Mouse (Mus musculus) urinary bladder, adult 18-20 months (tissue): ENCODE data around the gene Chd3.

Experiments
- DNase-seq, 2 experiments: peaks; one replicate each; pipeline ENCODE4 v3.0.0; 2022; ENCODE audit warnings: low spot score in 2 of 2, mixed read lengths in 2 of 2

Chd3 gene

DNA sequence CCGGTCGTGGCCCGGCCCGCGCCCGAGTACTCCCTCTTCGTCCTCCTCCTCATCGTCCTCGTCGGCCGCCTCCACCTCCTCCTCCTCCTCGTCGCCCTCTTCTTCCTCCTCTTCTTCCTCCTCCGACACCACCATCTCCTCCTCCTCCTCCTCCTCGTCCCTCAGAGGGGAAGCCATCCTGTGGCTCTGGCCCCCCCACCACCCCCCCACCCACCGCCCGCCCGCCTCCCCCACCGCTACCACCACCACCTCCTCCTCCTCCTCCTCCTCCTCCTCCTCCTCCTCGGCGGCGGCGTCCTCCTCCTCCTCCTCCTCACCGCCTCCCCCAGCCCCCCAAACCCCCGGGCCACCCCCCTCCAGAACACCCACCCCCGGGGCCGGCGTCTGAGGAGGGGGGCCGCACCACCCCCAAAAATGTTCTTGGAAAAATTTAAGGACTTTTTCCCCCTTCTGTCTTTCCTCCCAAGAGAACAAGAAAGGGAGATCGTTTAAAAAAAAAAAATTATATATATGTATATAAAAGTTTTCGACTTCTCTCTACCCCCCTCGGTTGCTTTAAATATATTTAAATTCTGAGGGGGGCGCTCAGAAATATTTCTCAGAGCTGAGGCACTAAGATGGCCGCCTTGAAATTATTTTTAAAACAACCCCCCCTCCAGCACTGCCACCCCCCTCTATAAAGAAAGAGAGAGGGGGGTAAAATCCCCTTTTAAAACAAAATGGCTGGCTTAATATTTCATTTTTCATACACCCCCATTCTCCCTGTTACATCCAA lies at the start of gene Chd3:
Gene Chd3 (minus strand): TSS at position 192 of the 775 bp plus-strand sequence.
- no peak for DNase-seq

DNA sequence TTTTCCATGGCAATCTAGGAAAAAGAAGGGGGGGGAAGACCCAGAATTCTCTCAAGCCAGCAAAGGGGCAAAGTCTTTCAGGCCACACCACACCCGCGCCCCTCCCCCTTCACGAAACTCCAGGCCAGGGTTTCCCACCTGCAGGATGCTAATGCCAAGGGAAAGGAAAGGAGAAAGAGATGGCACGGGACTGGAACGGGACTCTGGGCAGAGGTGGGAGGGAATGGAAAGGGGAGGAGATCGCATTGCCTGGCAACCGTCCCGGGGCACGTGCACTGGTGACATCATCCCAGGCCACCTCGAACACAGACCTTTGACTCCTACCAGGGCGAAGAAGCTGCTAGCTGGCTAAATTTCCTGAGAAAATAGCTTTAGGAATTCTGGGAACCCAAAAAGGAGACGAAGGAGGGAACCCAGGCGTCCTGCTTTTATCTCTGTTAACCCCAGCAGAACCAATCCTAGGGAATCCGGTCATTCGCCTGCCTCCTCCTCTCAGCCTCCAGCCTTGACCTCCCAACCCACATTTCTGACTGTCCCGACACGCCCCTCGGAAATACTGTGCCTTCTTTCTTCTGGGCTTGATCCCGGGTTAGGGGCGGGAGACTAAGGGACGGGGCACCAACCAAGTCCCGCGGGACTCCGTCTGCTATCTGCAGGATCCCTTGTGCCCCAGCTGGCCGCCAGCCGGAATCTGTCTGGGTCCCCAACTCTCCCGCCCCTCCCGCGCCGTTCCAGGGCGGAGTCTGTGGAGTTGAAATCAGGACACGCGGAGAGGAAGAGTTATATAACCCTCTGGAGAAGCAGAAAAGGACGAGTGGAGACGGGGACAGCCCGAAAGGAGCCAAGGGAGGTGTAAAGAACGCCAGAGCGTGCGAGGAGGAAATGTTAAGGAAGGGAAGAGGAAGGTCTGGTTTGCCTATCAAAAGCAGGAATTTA lies 48.5 kb upstream of the Chd3 start:
- peak; percentile 90 for DNase-seq

DNA sequence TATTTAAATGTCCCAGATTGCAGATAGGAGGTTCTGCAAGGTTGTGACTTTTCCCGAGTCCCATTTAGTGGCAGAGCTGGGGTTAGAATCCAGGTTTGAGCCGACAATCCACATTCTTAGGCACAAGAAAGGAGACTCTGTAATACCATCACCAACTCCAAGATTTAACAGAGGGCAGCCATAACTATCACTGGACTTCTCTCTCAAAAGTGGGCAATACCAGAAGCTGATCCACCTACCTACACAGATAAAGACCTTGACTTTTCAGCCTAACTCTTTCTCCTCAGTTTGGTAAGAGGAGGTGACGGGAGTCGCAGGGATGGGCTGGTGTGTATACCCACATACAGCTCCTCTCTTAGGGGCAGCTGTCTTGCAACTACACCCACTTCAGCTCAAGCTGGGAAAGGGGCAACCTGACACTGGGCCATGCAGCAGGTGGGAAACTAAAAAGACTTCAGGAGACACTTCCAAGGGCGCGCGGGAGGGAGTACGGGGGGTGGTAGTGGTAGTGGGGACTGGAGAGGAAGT lies 47.8 kb upstream of the Chd3 start:
- DNase-seq: no peak

DNA sequence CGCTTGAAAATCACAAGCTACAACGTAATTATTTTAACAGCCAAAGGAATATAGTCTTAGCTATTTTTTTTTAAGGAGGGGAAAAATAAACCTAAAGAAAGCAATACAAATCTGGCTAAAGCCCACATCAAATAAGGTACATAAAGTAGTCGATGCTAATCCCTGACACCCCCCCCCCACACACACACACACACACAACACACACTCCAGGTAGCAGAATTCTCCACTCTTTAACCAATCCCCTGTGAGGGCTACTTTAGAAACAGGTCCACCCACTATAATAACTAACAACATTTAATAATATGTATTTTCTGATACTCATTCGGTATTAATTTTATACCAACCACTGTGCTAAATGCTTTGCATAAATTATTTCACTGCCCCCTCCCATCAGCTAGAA lies 47.3 kb upstream of the Chd3 start:
- DNase-seq: no peak

DNA sequence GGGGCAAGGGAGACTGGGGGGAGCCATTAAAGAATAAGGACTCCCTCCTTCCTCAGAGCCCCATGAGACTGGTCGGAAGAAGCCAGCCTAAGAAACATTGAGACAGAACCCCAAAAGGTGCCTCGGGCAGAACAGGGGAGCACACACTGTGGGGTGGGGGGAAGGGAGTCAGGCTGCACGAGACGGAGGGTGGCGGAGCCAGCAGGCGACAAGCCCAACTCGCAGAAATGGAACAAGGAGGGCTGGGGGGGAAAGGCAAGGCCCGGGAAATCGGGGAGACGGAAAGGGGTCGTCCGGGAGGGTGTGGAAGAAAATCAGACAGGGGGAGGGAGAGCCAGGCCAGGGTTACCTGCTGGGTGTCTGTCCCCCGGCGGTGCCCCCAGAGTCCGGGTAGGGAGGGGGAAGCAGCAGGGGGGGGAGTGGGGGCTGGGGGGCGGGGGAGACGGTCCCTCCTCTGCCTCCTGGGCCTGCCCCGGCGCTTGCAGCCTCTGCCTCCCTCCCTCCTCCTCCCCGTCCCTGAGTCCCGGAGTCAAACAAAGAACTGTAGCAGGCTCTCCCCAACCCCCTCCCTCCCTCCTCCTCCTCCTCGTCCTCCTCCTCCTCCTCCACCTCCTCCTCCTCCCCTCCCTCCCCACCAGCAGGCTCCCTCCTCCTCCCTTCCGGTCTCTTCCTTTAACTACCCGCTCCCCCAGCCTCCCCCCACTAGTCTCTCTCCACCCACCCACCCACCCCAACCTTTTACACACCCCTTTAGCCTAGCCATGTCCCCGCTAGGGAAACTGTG lies 46.7 kb upstream of the Chd3 start:
- DNase-seq: no peak

DNA sequence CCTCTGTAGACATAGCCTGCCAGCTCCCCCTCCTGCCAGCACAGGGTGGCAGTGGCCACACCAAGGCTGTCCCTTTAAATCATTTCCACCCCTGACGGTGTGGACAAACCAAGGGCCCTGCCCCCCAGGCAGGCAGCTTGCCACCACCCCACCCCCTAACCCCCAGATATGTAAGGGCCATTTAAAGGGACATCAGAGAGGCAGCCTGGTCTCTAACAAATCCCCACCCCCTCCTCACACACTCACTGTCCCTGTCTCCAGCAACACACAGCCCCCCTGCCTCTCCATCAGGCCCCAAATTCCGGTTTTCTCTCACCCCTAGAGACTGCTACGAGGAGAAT lies 46.1 kb upstream of the Chd3 start:
- DNase-seq: no peak

DNA sequence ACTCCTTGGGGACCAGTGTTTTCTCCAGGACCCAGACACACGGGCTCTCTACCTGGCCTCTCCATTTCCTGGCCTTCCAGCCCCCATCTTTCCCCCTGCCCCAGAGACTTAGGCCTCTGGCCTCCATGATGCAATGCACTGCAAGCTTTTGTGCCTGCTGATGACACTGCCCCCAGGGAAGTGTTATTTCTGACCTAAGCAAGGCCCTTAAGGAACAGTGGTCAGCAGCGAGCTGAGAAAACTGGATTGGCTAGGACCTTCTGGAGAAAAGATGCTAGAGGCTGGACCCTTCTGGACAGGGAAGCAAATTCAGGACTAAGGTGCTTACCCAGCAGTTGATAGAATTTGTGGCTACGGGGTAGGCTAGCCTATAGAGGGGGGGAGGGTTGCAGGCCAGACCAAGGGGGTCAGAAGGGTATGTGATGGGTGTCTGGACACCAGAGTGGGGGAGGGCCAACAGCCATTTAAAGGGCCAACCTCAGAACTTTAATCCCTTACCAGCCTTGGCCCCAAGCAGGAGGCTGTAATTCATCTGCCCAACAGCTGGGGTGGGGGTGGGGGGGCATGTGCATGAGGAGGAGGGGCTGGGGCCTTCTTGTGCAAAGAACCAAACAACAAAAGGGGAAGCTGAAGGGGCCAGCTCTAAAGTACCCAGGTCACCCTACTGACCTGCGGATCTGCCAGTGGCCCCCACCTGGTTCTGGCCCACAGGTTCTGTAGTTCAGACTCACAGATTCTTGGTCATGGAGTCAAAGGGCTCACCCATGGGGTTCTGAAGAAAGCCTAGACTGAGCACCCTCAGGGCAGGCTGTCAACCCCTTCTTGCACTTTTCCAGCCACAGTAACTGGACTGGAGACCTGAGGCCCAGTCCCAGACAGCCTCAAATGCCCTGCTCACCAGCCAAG lies 45.5 kb upstream of the Chd3 start:
- DNase-seq: no peak

DNA sequence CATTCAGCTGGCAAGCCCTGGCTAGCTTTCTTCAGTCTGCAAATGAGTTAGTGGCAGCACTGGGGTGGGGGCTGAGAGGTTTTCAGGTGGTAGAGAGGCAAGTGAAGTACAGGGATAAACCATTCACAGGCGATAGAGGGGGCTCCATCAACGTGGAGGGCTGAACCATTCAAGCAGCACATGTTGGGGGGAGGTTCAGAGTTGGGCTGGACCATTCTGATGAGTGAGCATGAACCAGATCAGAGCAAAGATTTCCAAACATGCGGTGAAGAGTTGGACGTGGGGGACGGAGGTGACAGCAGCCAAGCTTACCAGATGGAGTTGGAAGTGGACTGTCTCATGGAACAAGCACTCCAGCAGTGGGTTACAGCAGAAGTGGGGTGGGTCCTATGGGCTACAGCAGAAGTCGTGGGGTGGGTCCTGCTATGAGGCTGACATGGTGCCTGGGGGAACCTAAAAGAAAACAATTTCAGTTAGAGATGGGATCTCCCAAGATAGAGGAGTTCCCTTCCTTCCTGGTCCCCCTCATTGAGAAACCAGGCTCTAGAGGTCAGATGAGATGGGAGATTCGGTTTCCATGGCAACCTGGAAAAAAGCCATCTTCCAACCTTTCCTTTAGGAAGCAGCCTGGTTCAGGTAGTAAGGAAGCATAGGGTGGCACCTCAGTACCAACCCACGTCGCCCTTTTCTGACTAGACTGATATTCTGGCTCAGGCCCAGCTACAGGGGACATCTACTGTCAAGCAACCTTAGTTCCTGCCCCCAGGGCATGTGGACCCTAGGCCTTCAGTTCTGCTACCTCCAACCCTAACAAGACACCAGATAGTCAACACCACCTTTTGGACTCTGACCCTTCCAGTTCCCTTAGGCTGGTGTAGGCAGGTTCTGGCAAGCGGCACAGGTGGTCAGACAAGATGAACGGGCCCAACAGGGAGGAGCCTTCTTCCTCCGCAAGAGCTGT lies 44.3 kb upstream of the Chd3 start, which contains the start of gene Kdm6b:
Gene Kdm6b (minus strand): TSS at position 455 of the 961 bp plus-strand sequence.
- DNase-seq: peak; percentile 55 to 80

DNA sequence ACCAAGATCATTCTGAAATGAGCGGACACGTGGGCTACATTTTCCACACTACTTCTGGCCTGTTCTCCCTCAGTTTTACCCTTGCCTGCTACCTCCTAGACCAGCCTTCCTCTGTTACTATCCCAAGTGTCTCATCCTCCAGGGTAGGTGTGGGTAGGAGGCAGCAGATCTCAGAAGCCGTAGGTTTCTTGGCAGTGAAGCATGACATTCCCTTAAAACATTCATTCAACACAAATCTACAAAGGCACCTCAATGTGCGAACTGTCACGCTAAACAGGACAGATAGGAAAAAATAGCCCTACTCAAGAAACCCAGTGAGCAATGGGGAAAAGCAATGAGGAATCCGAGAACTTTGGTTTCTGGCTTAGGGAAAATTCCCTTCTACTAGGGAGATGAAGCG lies 43.3 kb upstream of the Chd3 start:
- DNase-seq: no peak

DNA sequence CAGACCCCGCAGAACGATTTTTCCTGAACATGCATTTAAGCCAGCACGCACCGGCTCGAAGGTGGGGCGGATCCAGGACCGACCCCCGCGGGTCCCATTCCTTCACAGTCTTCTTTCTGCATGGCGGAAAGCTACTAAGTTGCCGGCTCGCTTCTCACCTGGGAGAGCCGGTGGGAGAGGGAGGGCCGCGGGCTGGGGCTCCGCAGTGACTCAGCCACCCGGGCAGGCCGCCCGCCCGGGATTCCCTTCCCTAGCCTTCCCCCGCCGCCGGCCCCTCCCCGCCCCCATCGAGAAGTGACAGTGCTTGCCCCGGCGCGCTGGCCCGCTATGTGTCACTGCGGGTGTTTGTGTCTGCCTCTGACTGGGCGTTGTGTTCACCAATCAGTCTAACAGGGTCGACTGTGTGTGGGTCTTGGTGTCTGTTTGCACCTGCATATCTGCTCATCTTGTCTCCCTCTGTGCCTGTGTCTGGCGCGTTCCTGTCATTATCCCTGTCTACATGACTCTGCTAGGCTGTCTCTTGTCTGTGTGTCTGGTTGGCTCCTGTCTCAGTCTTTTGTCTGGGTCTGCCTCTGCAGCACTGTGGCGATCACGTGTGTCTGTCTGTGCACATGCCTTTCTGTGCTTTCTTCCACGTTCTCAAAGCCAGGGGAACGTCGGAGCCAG lies 42.5 kb upstream of the Chd3 start:
- DNase-seq: peak; percentile 70 to 76

DNA sequence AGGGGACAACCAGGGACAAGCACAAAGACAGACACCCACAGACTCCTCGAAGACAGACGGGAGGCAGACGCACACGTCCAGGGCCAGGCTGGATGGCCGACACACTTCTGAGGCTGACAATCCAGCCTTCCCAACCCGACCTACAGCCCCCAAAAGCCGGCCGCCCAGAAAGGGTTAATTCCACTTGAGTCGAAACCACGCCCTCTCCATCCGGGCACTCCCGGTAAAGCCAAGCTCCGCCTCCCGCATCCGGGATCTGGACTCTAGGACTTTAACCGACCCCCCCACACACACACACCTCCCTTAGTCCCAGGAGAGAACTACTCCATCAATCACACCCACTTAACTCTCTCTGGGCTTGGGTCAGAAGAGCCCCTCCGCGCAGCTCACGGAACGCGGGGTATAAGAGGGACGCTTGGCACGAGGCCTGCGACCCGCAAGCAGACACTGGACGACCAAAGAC lies 41.9 kb upstream of the Chd3 start:
- peak; percentile 88 to 91 for DNase-seq

DNA sequence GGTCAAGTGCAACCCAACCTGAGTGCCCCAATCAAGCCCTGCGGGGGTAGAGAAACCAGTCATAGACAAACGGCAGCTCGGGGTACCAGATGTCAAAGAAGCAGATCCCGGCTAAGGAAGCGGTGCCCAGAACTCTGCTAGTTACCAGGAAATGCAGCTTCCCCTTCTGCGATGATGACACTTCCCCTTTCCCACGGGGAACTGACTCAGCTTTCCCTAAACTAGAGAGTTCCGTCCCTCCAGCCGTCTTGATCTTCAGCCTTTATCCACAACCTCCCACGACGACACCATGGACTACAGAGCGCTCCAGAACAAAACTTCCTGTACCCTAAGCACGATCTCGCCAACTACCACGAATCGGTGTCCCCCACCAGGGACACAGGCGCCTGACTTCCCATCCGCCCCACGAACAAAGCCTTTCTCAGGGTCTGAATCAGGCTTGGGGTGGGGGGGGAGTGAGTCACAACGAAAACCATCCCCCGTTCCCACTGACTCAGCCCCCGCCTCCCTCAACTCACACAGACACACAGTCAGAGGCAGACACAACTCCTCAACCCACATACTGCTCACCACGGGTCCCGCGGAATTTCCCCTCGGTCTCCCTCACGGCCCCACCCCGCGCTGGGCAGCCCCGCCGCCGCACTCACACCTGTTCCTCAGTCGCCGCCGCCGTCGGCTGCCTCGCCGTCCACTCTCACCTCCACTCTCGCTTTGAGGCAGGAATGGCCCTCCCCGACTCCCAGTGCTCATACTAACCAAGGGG lies 41.3 kb upstream of the Chd3 start:
- DNase-seq: peak in 1 of 2 experiments; percentile 66

DNA sequence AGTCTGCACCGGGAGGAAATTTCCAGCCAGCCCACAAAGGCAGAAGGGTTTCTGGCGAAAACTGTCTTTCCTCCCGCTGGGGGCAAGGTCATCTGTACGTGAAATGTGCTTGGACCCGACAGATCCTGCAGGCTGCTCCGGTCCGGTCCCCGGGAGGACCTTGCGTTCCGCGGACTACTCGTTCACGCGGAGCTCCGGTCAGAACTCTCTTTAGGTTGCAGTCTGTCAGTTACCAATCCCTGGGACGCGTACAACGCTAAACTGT lies 40.8 kb upstream of the Chd3 start:
- no peak for DNase-seq

DNA sequence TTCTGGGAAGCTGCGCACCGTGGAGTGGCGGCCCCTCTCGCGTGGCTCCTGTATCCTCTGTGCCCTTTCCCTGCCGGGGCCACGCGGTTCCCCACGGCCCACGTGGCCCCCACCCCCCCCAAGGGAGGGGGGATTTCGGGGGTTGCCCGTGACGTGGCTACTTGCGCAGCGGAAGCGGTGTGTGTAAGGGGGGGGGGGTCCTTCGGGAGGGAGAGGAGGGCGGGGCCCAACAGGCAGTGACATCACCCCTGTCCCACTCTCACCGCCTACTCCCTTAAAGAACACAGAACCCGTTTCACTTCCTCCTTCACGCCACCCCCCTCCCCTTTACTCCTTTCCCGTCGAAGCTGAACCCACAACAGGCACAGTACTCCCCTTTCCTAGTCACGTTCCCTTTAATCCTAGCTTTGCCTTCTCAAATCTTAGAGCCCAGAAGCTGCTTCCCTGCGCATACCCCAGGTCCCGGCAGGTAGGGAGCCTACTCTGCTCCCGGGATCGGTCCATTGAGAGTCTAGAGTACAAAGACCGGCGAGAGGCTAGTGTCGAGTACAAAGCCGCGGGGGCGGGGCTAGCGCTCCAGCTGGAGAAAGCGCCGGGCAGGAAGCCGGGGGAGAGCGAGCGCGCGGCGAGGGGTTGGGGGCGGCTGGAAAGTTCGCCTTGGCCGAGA lies 40.3 kb upstream of the Chd3 start:
- peak; percentile 76 to 84 for DNase-seq

DNA sequence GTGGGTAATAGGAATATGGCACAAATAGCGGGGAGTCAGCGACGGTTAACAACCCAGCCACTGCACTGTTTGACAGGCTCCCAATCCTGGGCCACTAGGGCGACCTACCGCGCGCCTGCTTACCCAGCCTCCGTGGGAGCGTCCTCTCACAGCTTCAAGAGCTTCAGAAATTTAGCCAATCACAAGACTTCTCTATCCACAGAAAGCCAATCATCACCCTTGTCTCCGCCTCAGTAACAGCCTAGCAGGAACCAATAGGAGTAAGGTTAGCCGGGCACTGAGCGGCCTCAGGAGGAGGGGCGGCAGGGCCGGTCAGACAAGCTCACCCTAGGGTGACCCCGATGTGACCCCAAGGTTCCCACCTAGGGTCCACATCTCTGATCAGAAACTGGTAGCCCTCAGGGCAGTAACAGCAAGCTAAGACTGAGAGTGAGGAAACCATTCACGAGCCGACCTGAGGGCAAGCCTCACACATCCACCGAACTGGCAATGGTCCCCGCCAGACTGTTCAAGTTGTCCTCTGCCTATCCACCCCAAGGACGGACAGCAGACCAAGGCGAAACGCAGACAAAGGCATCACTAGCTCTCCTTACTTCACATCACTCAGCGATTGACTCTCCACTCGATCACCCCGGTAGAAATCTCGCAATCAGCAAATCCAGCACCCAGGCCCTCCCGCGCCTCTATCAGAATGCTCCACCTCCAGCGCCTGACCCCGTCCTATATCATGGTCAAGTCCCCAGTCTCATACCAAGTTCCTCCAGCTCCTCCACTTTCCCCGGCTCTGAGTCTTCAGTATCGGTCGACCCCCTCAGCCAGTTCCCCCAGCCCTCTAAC lies 39.6 kb upstream of the Chd3 start:
- peak; percentile 76 to 80 for DNase-seq

DNA sequence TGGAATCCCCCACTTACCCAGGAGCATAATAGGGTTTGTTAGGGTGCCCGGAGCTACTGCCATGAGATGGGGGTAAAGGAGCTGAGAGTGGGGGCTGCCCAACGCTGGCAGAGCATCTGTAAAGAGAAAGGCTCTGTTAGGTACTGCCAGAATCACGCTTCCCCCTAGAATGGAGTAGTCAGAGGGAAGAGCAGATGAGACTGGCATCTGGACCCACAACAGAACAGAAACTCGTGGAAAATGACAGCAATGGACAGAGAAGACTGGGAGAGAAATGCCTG lies 38.5 kb upstream of the Chd3 start:
- no peak for DNase-seq
